Mouse (Mus musculus) heart, adult 9 months (tissue): ENCODE results near the gene Tac4.
A peak's percentile ranks its signal among the peaks of the same experiment; 100 is the strongest.

Experiments
- DNase-seq, 2 experiments: peaks; one replicate each; pipeline ENCODE4 v3.0.0; 2022; ENCODE audit warnings: low spot score in 2 of 2

The Tac4 gene

GRCm38 (mm10) chr11:95263816-95264454 lies 2.6 kb downstream of the Tac4 start:
- peak; percentile 68 to 76 for DNase-seq

DNA sequence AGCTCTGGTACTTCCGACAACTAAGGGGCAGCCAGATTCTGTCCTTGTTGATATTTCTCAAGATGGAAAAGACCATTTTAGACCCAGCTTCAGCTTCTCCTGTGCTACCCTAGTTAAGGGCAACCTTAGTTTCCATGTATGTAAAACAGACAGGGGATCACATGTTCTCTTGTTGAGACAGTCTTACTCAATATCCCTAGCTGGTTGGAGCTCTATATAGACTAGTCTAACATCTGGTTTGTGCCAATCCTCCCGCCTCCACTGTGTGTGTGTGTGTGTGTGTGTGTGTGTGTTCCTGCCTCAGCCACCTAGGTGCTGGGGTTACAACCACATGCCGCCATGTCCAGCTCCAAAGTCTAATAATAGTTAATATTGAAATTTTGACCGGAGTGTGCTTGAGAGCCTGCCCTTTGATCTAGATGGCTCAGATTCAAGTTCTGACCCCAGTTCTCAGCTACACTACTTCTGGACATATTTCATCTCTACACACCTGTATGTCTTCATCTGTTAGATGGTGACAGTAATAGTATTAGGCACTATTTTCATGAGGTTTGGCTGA lies 3.2 kb downstream of the Tac4 start:
- DNase-seq, result no peak

- DNase-seq, result peak; percentile 61 to 75
Observed at GRCm38 (mm10) chr11:95266540-95267245, 5.4 kb downstream of the Tac4 start.

DNA sequence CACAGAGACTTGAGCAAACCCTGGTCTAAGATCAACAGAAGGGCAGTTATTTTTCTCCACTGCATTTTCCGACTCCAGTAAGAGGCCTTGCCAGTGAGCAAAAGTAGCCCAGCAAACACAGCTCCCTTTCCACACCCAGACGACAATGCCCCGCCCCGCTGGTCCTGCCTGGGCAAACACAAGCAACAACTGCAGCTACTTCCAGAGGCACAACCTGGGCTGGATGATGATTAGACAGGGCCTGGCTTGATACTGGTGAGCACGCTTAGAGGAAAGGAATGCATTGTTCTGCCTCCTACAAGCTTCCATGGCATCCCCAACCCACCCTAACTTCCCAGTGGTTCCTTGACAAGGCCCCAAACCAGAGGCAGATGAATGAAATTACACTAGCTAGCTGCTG lies 12.3 kb downstream of the Tac4 start:
- no peak for DNase-seq

- no peak for DNase-seq
Observed at GRCm38 (mm10) chr11:95274613-95275012, 13.3 kb downstream of the Tac4 start.

DNA sequence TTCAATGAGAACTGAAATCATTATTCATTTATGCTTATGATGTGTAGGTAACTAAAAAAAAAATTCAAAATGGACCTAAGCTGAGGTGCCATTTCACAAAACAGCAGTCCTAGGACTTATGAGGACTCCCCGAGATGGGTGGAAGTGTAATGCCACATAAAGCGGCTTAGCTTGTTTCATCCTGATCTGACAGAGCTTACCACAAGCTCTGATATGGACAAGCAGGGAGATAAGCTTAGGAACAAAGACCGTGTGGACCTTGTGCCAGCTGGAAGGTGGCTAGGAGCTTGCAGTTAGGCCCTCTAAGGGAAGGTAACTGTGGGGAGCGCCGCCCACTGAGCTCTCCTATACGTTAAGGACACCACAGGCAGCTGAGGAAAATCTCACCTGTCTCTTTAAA lies 14.7 kb downstream of the Tac4 start:
- DNase-seq, result no peak

GRCm38 (mm10) chr11:95279061-95279659 lies 17.8 kb downstream of the Tac4 start:
- no peak for DNase-seq

DNA sequence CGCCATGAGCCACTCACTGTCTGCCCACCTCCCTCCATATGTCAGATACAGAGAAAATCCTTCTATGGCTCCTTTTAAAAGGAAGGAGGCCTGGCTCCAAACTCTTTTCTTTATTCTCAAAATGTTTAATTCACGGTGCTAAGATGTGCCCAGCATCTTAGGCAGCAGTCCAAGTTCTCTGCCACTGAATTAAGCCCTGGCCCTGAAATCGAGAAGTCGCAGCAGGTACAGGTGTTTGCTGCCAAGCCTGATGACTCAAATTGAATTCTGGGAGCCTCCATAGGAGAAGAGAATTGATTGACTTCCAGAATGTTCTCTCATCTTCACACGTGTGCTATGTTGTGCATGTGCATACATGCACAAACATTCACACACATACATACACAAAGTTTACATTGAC lies 21.0 kb downstream of the Tac4 start:
- no peak for DNase-seq

GRCm38 (mm10) chr11:95291998-95292397 lies 30.7 kb downstream of the Tac4 start:
- no peak for DNase-seq

DNA sequence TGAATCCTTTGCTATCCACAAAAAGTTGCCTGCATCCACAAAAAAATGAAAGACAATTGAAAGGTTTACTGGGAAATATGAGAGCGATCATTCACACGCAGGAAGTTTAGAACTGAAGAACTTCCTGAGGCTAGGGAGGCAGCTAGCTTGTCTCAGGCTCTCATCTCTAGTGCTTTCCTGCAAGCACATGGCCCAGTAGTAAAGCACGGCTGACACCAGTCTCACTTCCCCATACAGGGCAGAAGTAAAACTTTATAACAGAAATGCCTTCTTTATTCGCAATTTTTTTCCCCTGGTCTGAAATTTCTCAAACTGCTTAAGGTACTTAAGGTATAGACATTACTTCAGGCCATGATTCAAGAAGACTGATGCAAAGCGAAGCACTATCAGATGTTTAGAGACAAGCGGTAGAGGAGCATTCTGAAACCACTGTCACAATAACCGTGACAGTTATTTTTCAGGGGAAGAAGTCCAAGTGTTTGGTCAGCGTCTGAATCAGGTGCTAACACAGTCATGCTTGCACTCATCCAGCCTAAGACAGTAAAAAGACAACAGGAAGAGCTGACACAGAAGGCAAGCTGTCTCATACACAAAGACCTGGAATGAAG lies 31.8 kb downstream of the Tac4 start:
- peak; percentile 17 to 30 for DNase-seq

GRCm38 (mm10) chr11:95295736-95296135 lies 34.4 kb downstream of the Tac4 start:
- DNase-seq, result no peak

GRCm38 (mm10) chr11:95298146-95298545 lies 36.8 kb downstream of the Tac4 start:
- DNase-seq, result no peak

DNA sequence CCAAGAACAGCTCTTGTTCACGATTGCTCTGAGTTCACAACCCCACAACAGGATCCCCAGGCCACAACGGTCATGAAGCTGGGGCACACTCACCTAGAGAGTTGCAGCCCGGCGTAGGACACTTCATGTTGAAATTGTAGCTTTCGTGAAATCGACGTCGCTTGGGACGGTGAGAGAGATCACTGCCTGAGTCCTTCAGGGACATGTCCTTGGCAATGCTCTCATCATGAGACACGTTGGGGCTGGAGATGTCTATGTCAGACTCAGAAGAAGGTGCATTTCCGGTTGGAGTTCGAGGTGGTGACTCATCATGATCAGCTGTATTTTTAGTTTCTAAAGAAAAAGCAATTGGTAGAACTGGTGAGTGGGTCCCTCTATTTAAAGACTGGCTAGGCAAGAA lies 38.6 kb downstream of the Tac4 start:
- DNase-seq, result no peak

- no peak for DNase-seq
Observed at GRCm38 (mm10) chr11:95301772-95302171, 40.4 kb downstream of the Tac4 start.

DNA sequence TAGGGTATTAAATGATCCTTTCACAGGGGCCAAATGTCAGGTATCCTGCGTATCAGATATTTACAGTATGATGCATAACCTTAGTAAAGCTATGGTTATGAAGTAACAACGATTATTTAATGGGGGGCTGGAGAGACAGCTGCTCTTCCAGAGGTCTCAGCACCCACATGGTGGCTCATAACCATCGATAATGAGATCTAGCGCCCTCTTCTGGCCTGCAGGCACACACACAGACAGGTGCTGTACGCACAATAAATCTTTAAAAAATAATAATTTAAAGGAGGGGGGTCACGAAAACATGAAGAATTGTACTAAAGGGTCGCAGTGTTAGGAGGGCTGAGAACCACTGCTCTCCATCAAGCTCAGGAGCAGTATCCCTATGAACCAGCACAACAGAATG lies 44.3 kb downstream of the Tac4 start:
- DNase-seq, result no peak

DNA sequence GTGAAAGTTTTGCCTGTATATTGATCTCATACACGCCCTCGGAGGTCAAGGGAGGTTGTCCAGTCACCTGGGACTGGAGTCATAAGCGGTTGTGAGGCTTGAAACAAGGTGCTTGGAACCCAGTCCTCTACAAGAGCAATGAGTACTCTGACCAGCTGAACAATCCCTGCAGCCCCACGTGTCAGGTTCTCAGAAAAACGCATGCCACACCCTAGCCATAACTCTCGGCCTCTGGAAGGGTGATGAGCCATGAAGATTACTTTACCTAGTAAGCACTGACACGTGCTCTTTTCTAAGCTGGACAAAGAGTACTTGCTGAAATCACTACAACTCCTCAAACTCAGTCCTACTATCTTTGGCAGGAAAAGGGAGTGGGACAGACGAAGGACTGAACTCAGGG lies 46.2 kb downstream of the Tac4 start:
- no peak for DNase-seq

GRCm38 (mm10) chr11:95309510-95310006 lies 48.2 kb downstream of the Tac4 start:
- DNase-seq, result peak; percentile 98 to 99

DNA sequence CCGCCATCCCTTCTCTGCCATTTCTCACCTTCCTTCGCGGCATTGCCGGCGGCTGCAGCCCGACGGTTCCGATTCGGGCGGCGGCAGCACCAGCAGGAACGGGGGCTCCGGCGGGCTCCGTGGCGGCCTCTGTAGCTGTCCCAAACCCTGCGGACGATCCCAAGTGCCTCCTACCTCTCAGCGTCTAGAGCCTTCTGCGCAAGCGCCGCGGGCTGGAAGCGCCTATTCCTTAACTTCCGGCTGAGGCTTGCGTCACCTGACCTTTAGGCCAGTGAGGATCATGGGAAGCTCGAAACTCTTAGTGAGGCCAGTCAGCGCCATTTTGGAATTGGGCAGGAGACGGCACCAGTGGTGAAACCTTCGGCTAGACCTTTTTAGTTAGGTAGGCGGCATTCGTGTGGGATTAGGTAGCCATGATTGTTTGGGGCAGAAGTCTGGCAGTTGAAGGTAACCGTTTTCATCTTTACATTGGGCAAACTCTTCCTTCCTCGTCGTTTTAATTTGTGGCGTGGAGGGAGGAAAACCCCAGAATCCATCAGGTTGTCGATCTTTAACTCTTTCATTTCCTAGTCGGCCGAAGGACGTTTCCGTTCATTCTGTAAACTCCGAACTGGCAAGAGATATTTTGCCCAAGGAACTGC lies 48.8 kb downstream of the Tac4 start, which contains the start of gene Kat7:
TSS of gene Kat7 (minus strand) at position 240 of the 641 bp plus-strand sequence.
- DNase-seq, result peak; percentile 99

DNA sequence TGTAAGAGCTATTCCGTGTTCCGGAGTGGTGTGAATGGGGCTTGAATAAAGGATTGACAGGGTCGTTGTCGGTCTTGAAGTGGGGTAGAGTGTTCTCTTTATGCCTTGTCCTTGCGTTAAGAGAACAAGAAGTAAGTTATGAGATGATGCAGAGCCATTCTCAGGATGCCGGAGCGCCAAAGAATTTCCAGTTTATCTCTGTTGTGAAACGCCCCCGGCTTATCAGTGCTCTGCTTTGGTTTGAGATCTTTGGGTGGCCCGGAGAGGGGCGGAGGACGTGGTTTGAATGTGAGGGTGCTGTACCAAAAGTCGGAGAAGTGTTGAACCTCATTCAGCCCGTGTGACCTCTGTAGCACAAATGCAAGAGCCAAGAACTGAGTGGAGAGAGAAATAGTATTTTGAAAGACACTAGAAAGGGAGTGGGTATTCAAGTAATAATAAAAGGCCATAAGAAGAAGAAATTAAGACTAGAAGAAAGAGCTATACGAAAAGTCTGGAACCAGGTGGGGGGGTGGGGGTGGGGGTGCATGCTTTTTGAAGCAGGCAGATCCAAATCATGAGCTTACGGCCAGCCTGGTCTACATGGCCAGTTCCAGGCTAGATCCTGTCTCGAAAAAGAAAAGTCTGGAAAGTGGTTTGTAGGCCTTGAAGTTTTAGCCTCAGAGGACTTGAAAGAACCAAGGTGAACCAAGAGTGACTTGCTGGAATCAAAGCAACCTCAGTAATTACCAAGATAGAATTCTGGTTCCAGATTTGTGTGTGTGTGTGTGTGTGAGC lies 49.5 kb downstream of the Tac4 start:
- no peak for DNase-seq

GRCm38 (mm10) chr11:95311425-95311807 lies 50.1 kb downstream of the Tac4 start:
- DNase-seq, result no peak
